Mouse (Mus musculus): ENCODE data around the gene 1700003E16Rik.
A peak's percentile ranks its signal among the peaks of the same experiment; 100 is the strongest.

The 1700003E16Rik gene

DNA sequence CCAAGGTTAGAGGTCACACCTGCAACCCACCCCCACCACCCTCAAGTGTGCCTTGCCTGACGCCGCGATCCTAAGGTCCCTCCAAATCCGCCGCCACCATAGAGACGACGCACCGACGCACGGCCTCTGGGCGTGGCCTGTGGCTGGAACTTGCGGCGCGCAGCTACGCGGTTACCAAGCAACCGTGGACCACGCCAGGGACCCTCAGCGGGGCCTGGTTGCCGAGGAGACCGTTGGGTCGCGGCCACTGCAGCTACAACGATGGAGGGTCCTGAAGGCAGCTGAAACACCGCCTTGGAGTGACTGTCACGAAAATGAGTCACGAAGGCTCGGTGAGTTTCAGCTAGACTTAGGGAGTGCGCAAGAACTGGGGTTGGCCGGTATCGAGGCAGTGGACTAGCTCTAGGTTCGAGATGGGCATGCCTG, at the start of gene 1700003E16Rik, which contains the start of gene Wdr54:
1700003E16Rik (plus strand) TSS at position 146 of the 426 bp plus-strand sequence.
Wdr54 (minus strand) TSS at position 139 of the 426 bp plus-strand sequence.
- DNase-seq (ENCODE audit: low spot score): peak; percentile 42

DNA sequence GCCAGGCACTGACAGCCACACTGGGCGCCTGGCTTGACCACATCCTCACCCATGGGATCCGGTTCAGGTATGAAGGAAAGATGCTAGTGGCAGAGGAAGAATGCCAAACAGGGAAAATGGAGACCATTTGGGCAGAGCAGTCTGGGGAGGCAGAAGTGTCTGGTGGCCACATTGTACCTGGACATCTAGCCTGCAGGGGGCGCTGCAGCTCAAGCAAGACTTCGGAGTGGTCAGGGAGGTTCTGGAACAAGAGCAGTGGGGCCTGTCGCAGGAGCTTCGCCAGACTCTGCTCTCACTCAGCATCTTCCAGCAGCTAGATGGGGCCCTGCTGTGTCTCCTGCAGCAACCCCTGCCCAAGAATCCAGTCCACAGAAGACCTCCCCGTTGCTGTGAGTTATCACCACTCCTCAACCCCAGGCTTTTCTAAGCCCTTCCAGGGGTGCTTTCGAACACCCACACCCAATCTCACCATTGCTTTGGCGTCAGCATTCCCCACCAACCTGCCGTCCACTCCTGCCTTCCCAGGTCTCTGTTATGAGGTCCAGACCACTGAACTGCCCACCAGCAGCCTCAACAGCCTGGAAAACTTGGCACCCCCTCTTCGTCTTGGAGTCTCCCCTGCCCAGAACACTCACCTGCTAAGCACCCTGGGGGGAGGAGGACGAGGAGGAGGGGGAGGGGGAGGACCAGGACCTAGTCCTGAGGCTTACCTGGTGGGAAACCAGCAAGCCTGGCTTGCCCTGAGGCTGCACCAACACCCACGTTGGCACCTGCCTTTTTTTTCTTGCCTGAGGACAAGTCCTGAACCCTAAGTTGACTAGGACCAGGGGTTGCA, 48.4 kb upstream of the 1700003E16Rik start:
- DNase-seq (ENCODE audit: low spot score): peak; percentile 70

DNA sequence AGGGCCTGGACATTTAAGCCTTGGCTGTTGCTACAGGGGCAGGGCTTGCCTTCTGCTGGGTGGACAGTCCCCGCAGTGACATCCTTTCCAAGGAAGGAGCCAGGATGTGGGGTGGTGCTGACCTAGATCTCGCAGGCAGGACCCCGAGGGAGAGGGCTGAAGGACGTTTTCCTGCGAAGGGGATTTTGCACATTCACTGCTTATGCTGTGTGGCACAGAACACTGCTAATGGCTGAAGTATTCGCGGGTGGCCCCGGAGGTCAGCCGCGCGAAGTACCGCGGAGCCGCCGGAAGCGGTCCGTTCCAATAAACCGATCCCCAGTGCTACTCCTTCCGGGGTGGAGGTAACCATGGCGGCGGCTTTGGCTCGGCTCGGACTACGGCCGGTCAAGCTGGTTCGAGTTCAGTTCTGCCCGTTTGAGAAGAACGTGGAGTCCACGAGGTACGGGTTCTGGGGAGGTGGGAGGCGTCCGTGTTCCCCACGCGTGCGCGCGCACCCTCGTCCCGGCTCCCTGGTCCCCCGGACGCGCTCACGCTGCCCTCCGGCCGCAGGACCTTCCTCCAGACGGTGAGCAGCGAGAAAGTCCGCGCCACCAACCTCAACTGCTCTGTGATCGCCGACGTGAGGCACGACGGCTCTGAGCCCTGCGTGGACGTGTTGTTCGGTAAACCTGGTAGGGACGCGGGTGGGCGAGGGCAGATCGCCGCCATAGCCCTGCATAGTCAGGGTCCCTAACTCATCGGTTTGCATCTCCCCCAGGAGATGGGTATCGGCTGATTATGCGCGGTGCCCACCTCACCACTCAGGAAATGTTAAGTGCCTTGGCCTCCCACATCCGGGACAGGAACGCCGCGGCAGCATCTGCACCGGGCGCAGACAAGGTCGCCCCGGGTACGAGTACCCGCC, 47.2 kb upstream of the 1700003E16Rik start, which contains the start of gene Mrpl53:
Mrpl53 (plus strand) TSS at position 279 of the 907 bp plus-strand sequence.
- peak; percentile 81 for DNase-seq (ENCODE audit: low spot score)

DNA sequence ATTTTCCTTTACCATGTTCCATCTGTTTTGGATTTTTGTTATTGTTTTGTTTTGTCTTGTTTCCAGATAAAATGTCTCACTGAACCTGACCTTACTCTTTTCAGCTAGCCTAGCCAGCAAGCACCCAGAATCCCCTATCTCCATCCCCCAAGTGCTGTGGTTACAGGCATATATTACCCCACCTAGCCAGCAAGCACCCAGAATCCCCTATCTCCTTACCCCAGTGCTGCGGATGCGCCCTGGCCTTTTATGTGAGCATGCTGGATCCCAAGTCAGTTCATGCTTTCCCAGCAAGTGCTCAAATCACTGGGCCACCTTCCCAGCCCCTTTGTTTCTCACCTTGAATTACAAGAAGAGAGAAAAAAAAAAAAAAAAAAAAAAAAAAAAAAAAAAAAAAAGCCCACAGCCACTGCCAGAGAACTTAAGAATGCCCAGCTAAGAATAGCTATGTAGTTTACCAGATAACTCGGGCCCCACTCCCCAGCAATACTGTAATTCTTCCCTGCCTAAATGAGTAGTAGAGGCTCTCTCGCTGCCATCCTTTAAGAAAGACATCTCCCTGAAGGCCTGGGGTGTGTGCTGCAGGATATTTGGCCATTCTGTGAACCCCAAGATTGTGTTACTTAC, 44.6 kb upstream of the 1700003E16Rik start:
- no peak for DNase-seq (ENCODE audit: low spot score)

DNA sequence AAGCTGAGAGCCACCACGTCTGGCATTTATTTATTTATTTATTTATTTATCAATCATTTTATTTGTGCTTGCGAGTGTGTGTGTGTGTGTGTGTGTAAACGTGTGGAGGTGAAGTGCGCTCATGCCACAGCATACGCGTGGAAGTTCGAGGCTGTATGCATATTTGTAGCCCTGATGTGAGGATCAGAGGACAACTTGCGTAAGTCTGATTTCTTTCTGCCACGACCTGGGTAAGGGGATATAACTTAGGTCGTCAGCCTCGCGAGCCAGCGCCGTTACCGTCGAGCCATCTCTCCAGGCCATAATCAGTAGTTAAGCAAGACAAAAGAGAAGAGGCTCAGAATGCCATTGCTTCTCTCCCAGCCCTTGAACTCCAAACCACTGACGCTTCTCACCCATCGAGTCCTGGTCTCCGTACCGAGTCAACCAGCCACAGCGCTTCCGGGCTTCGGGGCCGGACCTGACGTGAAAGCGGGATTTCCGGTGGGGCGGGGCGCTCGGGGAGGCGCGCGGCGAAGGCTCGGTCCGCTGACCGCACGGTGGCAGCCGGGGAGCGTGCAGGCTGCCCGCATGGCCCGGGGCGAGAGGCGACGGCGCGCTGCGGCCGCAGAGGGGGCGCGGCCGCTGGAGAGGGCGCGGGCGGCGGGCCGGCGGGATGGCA, 41.1 kb upstream of the 1700003E16Rik start, which contains the start of gene Mogs:
Mogs (plus strand) TSS at position 486 of the 661 bp plus-strand sequence.
- peak; percentile 95 for DNase-seq (ENCODE audit: low spot score)

DNA sequence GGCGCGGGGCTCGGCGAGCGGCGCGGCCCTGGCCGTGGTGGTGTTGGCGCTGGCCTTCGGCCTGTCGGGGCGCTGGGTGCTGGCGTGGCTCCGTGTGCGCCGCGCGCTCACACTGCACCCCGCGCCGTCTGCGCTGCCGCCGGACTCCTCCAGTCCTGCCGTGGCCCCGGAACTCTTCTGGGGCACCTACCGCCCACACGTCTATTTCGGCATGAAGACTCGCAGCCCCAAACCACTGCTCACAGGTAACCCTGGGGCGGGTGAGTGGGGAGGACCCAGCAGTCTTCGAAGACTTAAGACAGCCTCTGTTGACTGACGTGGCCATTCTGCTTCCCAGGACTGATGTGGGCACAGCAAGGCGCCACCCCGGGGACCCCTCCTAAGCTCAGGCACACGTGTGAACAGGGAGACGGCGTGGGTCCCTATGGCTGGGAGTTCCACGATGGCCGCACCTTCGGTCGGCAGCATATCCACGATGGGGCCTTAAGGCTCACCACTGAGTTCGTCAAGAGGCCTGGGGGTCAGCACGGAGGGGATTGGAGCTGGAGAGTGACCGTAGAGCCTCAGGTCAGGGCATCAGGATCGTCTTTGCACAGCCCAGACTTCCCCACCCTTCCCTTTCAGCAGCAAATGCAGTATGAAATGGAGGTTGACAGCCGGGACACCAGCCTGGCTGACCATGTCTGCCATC, 40.4 kb upstream of the 1700003E16Rik start:
- DNase-seq (ENCODE audit: low spot score): no peak

DNA sequence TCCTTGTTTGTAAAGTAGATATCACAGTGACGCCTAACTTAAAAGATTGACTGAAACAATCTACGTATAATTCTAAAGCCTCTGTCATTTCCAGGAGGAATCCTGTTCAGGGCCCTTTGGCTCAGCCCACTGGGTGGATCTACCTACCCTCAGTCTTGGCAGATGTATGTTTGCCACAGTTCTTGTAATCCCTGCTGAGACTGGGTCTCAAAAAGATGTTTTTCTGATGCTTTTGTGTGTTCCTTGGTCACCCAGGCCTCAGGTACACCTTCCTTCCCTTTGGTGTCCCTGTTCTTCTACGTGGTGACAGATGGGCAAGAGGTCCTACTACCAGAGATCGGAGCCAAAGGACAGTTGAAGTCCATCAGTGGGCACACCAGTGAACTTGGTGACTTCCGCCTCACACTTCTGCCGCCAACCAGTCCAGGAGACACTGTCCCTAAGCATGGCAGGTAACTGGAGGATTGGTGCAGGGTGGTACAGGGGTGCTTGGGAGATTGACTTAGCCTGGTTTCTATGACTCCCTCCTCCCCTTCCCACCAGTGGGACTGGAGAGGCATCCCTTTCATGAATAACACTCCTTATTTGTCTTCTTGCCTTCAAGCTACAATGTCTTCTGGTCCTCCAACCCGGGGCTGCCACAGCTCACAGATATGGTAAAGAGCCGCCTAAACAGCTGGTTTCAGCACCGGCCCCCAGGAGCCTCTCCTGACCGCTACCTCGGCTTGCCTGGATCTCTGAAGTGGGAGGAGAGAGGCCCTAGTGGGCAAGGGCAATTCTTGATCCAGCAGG, 39.6 kb upstream of the 1700003E16Rik start:
- no peak for DNase-seq (ENCODE audit: low spot score)

- DNase-seq (ENCODE audit: low spot score): no peak
These were observed 39.1 kb upstream of the 1700003E16Rik start for GRCm38 (mm10) chr6:83117165-83117438.

DNA sequence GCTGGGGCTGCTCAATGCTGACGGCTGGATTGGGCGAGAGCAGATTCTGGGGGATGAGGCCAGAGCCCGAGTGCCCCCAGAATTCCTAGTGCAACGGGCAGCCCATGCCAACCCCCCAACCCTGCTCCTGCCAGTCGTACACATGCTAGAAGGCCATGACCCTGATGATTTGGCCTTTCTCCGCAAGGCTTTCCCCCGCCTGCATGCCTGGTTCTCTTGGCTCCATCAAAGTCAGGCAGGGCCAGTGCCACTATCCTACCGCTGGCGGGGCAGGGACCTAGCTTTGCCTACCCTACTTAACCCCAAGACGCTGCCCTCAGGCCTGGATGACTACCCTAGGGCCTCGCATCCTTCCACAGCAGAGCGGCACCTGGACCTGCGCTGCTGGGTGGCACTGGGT, 38.6 kb upstream of the 1700003E16Rik start:
- no peak for DNase-seq (ENCODE audit: low spot score)

GRCm38 (mm10) chr6:83118369-83118768, 37.8 kb upstream of the 1700003E16Rik start:
- no peak for DNase-seq (ENCODE audit: low spot score)

DNA sequence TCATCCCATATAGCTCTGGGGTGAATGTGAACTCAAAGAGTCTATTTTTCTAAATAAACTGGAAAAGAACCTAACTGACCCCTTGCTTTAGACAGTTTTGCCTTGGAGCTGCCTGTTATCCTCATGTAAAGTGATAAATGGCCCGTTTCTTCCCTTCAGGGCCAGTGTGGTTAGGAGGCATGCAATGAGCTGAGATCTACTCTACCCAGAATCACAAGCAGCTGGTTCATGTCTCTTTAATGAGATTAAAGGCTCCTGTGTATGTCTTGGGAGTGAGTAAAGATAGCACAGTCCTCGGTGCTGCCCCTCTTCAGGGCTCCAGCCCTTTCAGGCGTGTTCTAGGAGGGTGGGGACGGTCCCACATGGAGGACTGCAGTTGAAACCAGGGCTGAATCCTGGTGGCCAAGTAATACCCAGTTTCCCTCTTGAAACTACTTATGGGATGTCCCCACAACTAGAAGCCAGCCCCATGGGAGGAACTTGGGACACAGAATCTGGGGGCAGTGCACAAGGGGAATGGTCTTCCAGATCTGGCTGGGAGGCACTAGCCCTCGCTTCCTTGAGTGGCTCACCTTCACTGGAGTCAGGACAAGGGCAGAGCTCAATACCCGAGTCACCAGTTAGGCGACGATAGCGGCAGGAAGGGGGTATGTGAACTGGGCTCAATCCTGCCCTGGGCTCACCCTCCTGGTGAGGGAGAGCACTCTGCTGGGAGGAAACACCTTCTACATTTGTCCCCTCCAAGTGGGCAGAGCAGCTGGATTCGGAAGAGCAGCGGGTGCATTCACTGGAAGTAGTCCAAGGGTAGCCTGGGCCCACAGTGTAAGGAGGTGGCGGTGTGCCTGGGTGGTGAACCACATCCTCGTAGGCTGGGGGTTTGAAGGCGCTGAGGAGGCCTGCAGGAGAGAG, 37.1 kb upstream of the 1700003E16Rik start:
- no peak for DNase-seq (ENCODE audit: low spot score)

DNA sequence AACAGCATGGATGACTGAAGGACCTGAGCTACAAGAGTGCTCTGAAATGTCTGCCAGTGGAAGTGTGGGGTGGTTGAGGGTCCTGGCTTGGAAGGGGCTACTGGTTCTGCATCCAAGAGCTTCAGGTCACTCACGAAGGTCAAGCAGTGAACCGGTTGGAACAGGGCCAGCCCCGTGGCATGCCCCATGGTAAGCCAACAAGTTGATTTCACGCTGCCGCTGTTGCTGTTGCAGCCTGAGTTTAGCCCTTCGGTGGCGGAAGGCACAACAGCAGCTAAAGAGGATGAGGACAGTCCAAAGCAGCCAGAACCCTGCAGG, 36.5 kb upstream of the 1700003E16Rik start:
- no peak for DNase-seq (ENCODE audit: low spot score)

GRCm38 (mm10) chr6:83120930-83121862, 35.0 kb upstream of the 1700003E16Rik start, which contains the start of gene Wbp1:
Gene Wbp1 (minus strand): TSS chr6:83121559.
- peak; percentile 80 for DNase-seq (ENCODE audit: low spot score)

DNA sequence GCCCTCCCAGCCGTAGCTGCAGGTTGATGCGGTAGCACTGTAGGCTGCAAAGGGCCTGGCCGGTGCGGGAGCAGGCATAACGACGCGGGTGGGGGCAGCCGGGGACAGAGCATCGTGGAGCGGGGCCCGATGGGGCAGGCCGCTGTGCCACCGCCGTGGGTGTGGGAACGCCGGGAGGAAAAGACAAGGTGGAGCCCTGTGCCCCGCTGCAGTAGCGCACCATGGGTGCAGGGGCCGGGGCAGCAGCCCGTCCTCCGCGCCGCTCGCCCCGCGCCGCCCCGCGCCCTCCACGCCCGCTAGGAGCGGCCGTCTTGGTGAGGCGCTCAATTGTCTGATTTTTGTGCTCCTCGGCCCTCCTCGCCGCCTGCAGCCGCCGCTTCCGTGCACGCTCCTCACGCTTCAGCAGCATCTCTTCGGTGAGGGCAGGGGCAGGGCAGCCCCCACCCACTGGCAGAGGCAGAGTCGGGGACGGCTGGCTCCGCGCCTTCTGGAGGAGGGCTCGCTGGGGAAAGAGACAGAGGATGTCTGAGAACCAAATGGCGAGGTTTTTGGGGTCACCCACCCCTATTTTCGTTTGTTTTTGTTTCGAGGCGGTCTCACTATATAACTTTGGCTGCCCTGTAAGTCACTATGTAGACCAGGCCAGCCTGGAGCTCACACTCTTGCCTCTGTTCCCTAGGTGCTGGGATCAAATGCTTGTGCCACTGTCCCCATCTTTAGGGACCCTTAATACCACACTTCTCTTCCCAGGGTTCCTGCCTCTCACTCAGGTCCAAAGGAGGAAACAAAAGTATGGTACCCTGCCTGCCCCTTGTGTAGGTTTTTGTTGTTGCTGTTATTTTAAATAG, 34.1 kb upstream of the 1700003E16Rik start:
- DNase-seq (ENCODE audit: low spot score): no peak

DNA sequence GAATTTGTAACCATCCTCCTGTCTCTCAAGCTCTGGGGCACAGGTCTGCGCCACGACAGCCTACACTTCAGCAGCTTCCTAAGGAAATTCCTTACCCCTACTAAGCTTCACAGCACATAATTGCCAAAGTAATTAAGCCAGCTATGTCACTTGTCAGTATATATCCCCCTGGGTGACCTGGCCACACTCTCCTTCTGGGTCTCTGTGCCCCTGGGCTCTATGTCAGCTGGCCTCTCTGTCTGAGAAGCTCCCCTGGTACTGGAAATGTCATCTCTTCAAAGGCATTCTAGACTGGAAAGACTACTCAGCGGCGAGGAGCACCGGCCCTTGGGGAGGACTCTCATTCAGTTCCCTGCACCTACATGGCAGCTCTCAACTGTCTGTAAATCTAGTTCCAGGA, 33.2 kb upstream of the 1700003E16Rik start:
- no peak for DNase-seq (ENCODE audit: low spot score)

DNA sequence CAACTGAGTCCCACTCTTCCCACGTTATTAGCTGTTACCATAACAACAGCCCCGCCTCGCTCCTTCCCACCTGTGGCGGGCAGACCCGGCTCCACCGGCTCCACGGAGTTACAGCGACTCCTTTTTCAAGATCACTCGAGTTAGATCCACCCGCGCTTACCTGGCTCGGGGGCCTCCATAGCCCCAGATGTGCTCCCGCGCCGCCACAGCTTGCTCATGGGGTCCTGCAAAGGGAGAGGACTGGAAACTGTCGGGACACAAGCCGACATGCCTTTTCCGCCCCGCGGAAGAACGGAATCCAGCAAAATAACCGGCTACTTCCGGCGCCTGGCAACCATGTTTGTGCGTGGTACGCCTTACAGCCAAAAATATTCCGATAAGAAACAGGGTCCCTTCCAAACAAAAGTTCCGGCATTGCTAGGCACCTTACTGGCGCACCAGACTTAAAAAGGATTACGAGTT, 31.3 kb upstream of the 1700003E16Rik start:
- DNase-seq (ENCODE audit: low spot score): peak; percentile 86

DNA sequence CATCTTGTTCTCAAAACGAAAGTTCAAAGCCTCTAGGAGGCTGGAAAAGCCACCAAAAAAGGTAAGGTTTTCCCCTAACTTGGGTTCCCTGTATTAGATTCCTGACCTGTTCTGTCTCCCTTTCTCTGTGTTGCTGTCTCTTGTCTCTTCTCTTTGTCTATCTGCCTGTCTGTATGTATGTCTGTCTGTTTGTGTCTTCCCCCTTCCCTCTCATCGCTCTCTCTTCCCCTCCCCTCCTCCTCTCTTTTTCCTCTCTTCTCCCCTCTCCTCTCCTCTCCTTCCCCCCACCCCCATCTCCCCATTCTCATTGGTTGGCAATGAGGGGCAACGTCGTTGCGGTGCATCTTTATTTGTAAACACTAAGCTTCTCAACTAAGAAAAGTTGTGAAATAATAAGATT, 30.9 kb upstream of the 1700003E16Rik start, which contains the start of gene Ino80b:
Ino80b (minus strand) TSS at position 101 of the 400 bp plus-strand sequence.
- DNase-seq (ENCODE audit: low spot score): no peak
